Mouse (Mus musculus): ENCODE results near the gene Kcnj9. TPM values are rescaled to one million over a fixed set of nuclear protein-coding genes. Genes with fewer than 3 reads are reported as not detected.

The Kcnj9 gene
- polyA plus RNA-seq, 2 experiments = 0.01 TPM; not detected in 1

DNA sequence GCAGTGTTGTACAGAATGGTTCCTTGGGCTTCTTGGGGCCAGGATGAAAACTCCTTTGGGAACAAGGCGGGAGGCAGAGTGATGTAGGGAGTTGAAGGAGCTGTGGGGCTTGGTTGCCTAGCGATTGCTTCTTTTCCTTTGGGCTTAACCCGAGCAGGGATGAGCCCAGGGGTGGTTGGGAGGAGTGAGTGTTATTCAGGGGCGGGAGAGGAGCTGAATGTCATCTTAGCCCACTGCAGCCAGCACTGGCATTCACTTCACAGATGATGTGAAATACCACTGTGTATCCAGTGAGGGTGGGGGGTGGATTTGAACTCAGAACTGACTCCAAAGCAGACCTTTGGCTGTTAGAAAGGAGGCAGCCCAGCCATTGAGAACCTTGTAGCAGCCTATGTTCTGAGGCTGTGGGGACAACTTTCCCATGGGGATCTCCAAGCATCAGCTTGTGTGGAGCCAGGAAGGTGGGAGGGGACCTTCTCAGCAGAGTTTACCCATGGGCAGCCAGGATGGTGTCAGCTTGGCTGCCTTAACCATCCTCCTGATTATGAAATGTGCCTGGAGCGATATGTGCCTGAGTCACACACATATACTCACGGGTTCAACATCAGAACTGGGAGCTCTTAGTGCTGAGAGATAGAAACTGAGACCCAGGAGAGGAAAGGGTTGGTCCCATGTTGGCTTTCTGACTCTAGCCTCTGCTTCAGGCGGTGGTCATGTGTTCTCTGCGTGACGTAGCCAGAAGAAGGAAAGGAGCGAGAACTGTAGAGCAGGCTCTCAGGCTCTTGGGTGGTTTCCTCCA, 15.3 kb downstream of the Kcnj9 start:
- Histone ChIP-seq H3K9ac (ENCODE audit: low read depth, low read length, severe bottlenecking) (0 out of 2 replicates have a peak overlapping the region, but pooled peaks have one; percentile 59), H3K4me1 (ENCODE audit: control insufficient read depth, insufficient read depth, low read length) (peaks cover 23% of the 10 kb centered on the region), H3K9me3 (ENCODE audit: control insufficient read depth, low read length) (no peaks in the 10 kb centered on the region), H3K27ac (replicated peaks; ENCODE audit: low read depth, low read length) (no peak overlapping the region), H3K4me2 (replicated peaks; ENCODE audit: low read depth, low read length, severe bottlenecking) (peak overlapping the region; percentile 96; the same call in 1 of the 2 replicates), H3K4me3 (replicated peaks; ENCODE audit: low read length) (no peak overlapping the region), H3K27me3 (ENCODE audit: control insufficient read depth, insufficient read depth, low read length) (no peaks in the 10 kb centered on the region), H3K36me3 (ENCODE audit: control insufficient read depth, insufficient read depth, low read length) (peaks cover 16% of the 10 kb centered on the region)
- TF ChIP-seq POLR2A (IDR thresholded peaks at IDR 0.05; ENCODE audit: borderline replicate concordance, extremely low read depth, insufficient read depth, insufficient read length) = no peak
- ATAC-seq (ENCODE audit: low FRiP score, low read depth) = no peak
- 79% methylated on average over 10 of the region's 10 CpGs for whole genome bisulfite sequencing
- DNase-seq (ENCODE audit: low spot score) = no peak

DNA sequence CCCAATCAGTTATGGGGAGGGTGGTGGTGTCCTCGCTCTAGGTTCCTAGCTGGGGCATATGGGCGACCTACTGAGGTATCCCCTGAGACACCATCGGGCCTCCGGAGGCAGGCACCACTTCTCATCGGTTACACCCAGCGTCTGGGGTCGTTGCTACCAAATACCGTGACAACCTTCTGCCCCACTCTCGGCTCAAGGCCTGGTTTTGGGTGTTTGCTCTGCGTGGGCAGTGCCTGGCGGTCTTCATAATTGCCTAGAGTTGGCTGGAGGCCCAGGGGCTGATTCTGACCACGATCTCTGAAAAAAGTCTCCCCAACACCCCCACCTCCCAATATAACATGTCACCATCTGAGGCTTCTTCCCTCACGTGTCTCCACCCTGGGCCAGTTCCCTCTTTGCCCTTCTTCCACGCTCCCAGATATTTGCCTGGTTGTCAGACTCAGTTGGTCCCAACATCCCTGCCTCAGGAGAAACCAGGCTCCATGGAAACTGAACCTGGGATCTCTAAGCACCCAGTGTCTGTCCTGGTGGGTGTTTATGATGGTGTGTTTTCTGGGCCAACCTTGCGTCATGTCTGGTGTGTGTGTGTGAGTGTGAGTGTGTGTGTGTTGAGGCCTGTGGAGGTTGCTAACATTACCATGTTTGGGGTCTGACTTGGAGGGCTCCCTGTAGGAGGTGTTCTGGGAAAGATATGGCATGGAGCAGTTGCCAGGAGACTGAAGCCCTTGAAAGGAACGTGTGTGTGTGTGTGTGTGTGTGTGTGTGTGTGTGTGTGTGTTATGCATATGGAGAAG, 16.2 kb downstream of the Kcnj9 start:
- WGBS = 13% methylated on average over 16 of the region's 16 CpGs
- no peak for ATAC-seq (ENCODE audit: low FRiP score, low read depth)

DNA sequence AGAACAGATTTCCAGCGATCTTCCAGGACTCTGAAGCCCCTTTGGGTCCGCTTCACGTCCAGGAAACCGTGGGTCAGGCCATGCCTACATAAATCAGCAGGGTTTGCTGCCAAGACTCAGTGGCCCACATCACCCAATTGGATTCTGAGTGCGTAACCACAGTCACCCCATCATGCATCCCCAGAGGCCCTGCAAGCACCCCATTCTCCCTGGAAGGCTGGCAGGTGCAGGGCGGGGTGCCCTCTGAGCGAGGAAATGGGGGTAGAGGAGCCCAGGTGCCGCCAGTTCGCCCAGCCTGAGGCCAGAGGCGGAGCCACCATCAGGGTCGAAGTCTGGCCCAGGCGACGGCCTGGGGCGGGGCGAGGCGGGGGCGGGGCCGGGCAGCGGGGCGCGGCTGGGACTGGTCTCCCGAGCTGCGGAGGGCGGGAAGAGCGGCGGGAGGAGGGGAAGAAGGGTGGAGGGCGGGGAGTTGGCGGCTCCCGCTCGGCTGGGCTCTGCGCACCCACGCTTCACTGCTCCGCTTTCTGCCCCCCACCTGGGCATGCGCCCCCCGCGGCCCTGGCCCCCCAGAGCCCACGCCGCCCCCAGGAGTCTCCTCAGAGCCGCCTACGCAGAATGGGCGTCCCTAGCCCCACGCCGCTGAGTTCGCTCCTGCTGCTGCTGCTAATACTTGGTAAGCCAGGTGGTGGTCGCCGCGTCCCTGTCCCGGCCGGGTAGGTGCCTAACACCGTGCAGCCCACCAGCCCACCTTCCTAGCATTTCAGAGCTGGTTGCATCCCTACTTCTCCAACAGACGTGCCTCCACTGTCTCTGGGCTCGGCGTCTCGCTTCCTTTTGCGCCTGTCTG, 17.0 kb downstream of the Kcnj9 start:
- Histone ChIP-seq H3K9ac (ENCODE audit: low read depth, low read length, severe bottlenecking) (peak overlapping the region; percentile 61), H3K4me1 (ENCODE audit: control insufficient read depth, insufficient read depth, low read length) (peaks cover 26% of the 10 kb centered on the region), H3K4me3 (replicated peaks; ENCODE audit: low read length) (peak overlapping the region; percentile 66), H3K4me2 (replicated peaks; ENCODE audit: low read depth, low read length, severe bottlenecking) (peak overlapping the region; percentile 96), H3K36me3 (ENCODE audit: control insufficient read depth, insufficient read depth, low read length) (0 out of 2 replicates have a peak, but pooled peaks cover 1% of the 10 kb centered on the region), H3K27me3 (ENCODE audit: control insufficient read depth, insufficient read depth, low read length) (no peaks in the 10 kb centered on the region), H3K27ac (replicated peaks; ENCODE audit: low read depth, low read length) (peak overlapping the region; percentile 90), H3K9me3 (ENCODE audit: control insufficient read depth, low read length) (no peaks in the 10 kb centered on the region)
- 0 out of 2 replicates have a peak, but pooled peaks have one; percentile 17 for TF ChIP-seq POLR2A (IDR thresholded peaks at IDR 0.05; ENCODE audit: borderline replicate concordance, extremely low read depth, insufficient read depth, insufficient read length)
- WGBS = 0% methylated on average over 30 of the region's 55 CpGs
- ATAC-seq (ENCODE audit: low FRiP score, low read depth) = peak; percentile 76
- peak; percentile 85 for DNase-seq (ENCODE audit: low spot score)

More for the DNA sequence above, 16.2 kb downstream of the Kcnj9 start:
- Histone ChIP-seq H3K4me3 (replicated peaks; ENCODE audit: low read length) (peak overlapping the region; percentile 66), H3K4me1 (ENCODE audit: control insufficient read depth, insufficient read depth, low read length) (peaks cover 23% of the 10 kb centered on the region), H3K9me3 (ENCODE audit: control insufficient read depth, low read length) (no peaks in the 10 kb centered on the region), H3K36me3 (ENCODE audit: control insufficient read depth, insufficient read depth, low read length) (peaks cover 8% of the 10 kb centered on the region; the same call in 1 of the 2 replicates), H3K27ac (replicated peaks; ENCODE audit: low read depth, low read length) (no peak overlapping the region), H3K9ac (ENCODE audit: low read depth, low read length, severe bottlenecking) (peak overlapping the region; percentile 59), H3K4me2 (replicated peaks; ENCODE audit: low read depth, low read length, severe bottlenecking) (peak overlapping the region; percentile 96), H3K27me3 (ENCODE audit: control insufficient read depth, insufficient read depth, low read length) (no peaks in the 10 kb centered on the region)
- no peak for TF ChIP-seq POLR2A (IDR thresholded peaks at IDR 0.05; ENCODE audit: borderline replicate concordance, extremely low read depth, insufficient read depth, insufficient read length)
- DNase-seq (ENCODE audit: low spot score) = no peak

DNA sequence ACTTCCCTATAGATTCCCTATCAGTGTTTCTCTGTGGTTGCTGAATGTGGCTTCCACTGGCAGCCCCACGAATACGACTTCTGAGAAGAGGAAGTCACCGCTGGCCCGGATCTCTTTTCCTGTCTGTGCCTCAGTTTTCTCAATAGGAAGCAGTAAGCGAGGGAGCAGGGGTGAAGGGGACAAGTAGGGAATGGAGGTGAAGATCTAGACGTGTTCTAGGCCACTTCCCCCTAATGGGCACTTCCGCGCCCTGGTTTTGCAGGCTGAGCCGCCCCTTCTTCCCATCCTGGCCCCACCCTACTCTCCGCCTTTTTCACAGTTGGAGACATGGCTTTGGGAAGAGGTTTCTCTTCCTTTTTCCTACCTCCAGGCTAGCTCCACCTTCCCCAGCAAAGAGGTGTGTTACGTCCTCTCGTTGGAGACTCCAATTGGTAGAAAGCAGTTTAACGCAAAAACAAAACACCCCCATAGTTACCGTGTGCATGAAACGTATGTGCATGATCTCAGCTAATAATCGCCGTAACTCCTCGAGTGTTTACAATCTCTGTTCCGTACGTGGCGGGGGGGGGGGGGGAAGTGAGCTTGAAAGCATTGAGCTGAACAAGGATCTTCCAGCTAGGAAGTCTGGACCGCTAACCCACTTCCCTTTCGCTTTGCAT, 17.7 kb downstream of the Kcnj9 start:
- 3% methylated on average over 23 of the region's 23 CpGs for WGBS
- DNase-seq (ENCODE audit: low spot score) = peak; percentile 67

More for the DNA sequence above, 17.7 kb downstream of the Kcnj9 start:
- H3K4me2 ChIP-seq (replicated peaks; ENCODE audit: low read depth, low read length, severe bottlenecking) = peak overlapping the region; percentile 96
- peaks cover 26% of the 10 kb centered on the region for H3K4me1 ChIP-seq (ENCODE audit: control insufficient read depth, insufficient read depth, low read length)
- H3K27me3 ChIP-seq (ENCODE audit: control insufficient read depth, insufficient read depth, low read length) = no peaks in the 10 kb centered on the region
- H3K9ac ChIP-seq (ENCODE audit: low read depth, low read length, severe bottlenecking) = peak overlapping the region; percentile 61
- TF ChIP-seq POLR2A (IDR thresholded peaks at IDR 0.05; ENCODE audit: borderline replicate concordance, extremely low read depth, insufficient read depth, insufficient read length) = no peak
- peak overlapping the region; percentile 66 for H3K4me3 ChIP-seq (replicated peaks; ENCODE audit: low read length)
- ATAC-seq (ENCODE audit: low FRiP score, low read depth) = peak; percentile 45
- H3K36me3 ChIP-seq (ENCODE audit: control insufficient read depth, insufficient read depth, low read length) = no peaks in the 10 kb centered on the region
- no peaks in the 10 kb centered on the region for H3K9me3 ChIP-seq (ENCODE audit: control insufficient read depth, low read length)
- H3K27ac ChIP-seq (replicated peaks; ENCODE audit: low read depth, low read length) = peak overlapping the region; percentile 90
